ENCODE assay signal across 27 mouse cellular contexts in the genomic region with DNA sequence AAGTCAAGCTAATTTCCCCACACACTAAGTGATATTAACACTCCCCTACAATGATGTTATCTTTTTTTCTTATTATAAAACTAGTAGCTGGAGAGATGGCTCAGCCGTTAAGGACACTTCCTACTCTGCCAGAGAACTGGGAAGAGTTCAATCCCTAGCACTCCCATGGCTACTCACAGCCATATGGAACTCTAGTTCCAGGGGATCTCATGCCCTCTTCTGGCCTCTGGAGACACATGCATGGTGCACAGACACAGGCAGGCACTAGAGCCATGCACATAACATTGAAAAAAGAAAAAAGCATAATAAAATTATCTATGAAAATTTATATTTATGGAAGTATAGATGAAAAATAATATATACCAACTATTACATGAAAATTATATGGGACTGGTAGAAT. TPM values are rescaled to one million over a fixed set of nuclear protein-coding genes. Genes with fewer than 3 reads are reported as not detected.
DNase-seq lines count a peak whose midpoint lies in the region; ATAC-seq and TF ChIP-seq lines count a peak whose summit lies in the region.
"Had no signal": no experiment of that assay in that cellular context is flagged by ENCODE, and none has a peak within 500 bp of the region (broad histone marks: within the 10 kb centered on the region; RNA-seq: fewer than 3 reads in every experiment).

No protein-coding gene starts in this region.

- in situ Hi-C loops in CH12.LX (cut with MboI; ENCODE audit: low pct_ligation_motif_present, low pct_unique_long_range_greater_than_20kb, low sequenced_read_pairs) (no loop called here), Patski (cut with MboI; ENCODE audit: low pct_unique_long_range_greater_than_20kb) (loop anchor here (5.0 kb wide), 1 partner anchor 260 kb away; no protein-coding TSS in a partner anchor)

- intact Hi-C loops in heart, adult 2 months (cut with DNase I) = loop anchor here (5.0 kb wide), 2 partner anchors 210 to 260 kb away; partner anchors contain the start of gene Cachd1
- intact Hi-C loops in left cerebral cortex, postnatal 10 days (cut with DNase I) = no loop called here

- no peak for DNase-seq in heart, adult 2 months
- no peak for DNase-seq in liver, adult 2 months (ENCODE audit: extremely low read depth, low read depth, low spot score)
- DNase-seq in liver (no peak), CH12.LX (ENCODE audit: extremely low read depth) (no peak), Patski (ENCODE audit: low read depth, low spot score) (no peak)
- no peak for DNase-seq in left cerebral cortex, postnatal 10 days (ENCODE audit: extremely low spot score in 1 of 2, low spot score in 2 of 2)
- DNase-seq: adrenal gland, adult 2 months; B cell, adult 2 months; cerebellum, adult 9-11 months; kidney, postnatal 10 days; layer of hippocampus, adult 9-11 months; midbrain, embryonic 14.5 days; right cerebral cortex, adult 18-20 months had no signal

- dilution Hi-C loops in CH12.LX (cut with MboI; ENCODE audit: extremely low pct_ligation_motif_present, extremely low pct_unique_long_range_greater_than_20kb, low sequenced_read_pairs) = no loop called here

- H3K27ac ChIP-seq in heart, adult 2 months = no peak overlapping the region
- H3K27ac ChIP-seq in heart, embryonic 11.5 days (ENCODE audit: low read depth, low read length) = no peak overlapping the region
- no peak overlapping the region for H3K27ac ChIP-seq in liver, adult 2 months (replicated peaks; ENCODE audit: insufficient read depth, low read depth, low read length)
- H3K27ac ChIP-seq in CH12.LX (ENCODE audit: insufficient read depth, low read depth) = no peak overlapping the region
- H3K27ac ChIP-seq: forebrain, embryonic 12.5 days; macrophage; stomach, embryonic 15.5 days had no signal

- TF ChIP-seq CTCF in heart, adult 2 months (IDR thresholded peaks at IDR 0.05) = peak; percentile 48
- peak; percentile 15; the same call in 1 of the 2 replicates for TF ChIP-seq CTCF in liver, adult 2 months (IDR thresholded peaks at IDR 0.05; ENCODE audit: low read depth, low read length)
- TF ChIP-seq CTCF in CH12.LX (conservative IDR thresholded peaks at IDR 0.05 in 1 of 2, IDR thresholded peaks at IDR 0.05 in 1 of 2; ENCODE audit: low read depth in 2 of 2, low read length in 2 of 2) (peak in 1 of 2 experiments; percentile 16; a peak in 1 of 4 replicates), Patski (IDR thresholded peaks at IDR 0.05) (peak; percentile 46)

- TF ChIP-seq POLR2A in heart, adult 2 months (IDR thresholded peaks at IDR 0.05; ENCODE audit: insufficient read depth, low read depth, low read length) = no peak
- no peak for TF ChIP-seq POLR2A in liver, adult 2 months (IDR thresholded peaks at IDR 0.05; ENCODE audit: extremely low read depth, insufficient read depth, low read length)
- no peak for TF ChIP-seq POLR2A in CH12.LX (IDR thresholded peaks at IDR 0.05; ENCODE audit: low read depth, low read length)

- H3K27me3 ChIP-seq in heart, adult 2 months (ENCODE audit: control insufficient read depth, insufficient read depth, low read length) = no peaks in the 10 kb centered on the region
- no peaks in the 10 kb centered on the region for H3K27me3 ChIP-seq in heart, embryonic 11.5 days (ENCODE audit: control insufficient read depth, insufficient read depth, low read length)
- no peaks in the 10 kb centered on the region for H3K27me3 ChIP-seq in liver, adult 2 months (ENCODE audit: control insufficient read depth, insufficient read depth, low read length)
- peaks cover 3% of the 10 kb centered on the region for H3K27me3 ChIP-seq in CH12.LX (replicated peaks)
- H3K27me3 ChIP-seq in Patski = no peaks in the 10 kb centered on the region
- H3K27me3 ChIP-seq: forebrain, embryonic 12.5 days; stomach, embryonic 15.5 days had no signal

- no peaks in the 10 kb centered on the region for H3K9me3 ChIP-seq in heart, embryonic 11.5 days (replicated peaks; ENCODE audit: control insufficient read depth, low read length)
- H3K9me3 ChIP-seq in CH12.LX (replicated peaks; ENCODE audit: low read length) = no peaks in the 10 kb centered on the region
- H3K9me3 ChIP-seq: forebrain, embryonic 12.5 days; stomach, embryonic 15.5 days had no signal

- no peak for TF ChIP-seq EP300 in heart, adult 2 months (IDR thresholded peaks at IDR 0.05; ENCODE audit: insufficient read depth, low read depth, low read length)
- TF ChIP-seq EP300 in CH12.LX (IDR thresholded peaks at IDR 0.05; ENCODE audit: low read length) = no peak

- WGBS in heart, adult 2 months = 75% methylated on average over 1 of the region's 1 CpGs
- 74% methylated on average over 1 of the region's 1 CpGs for WGBS in heart, embryonic 11.5 days (ENCODE audit: insufficient replicate concordance)
- 71% methylated on average over 1 of the region's 1 CpGs for WGBS in liver, adult 2 months

- H3K4me3 ChIP-seq in heart, adult 2 months = no peak overlapping the region
- H3K4me3 ChIP-seq in heart, embryonic 11.5 days (ENCODE audit: low read depth, low read length) = no peak overlapping the region
- H3K4me3 ChIP-seq in liver, adult 2 months (ENCODE audit: insufficient read depth, low read depth, low read length) = no peak overlapping the region
- H3K4me3 ChIP-seq in CH12.LX (replicated peaks in 1 of 3; ENCODE audit: low read depth in 2 of 3, low read length in 2 of 3, poor library complexity in 1 of 3) = no peak overlapping the region
- H3K4me3 ChIP-seq: forebrain, embryonic 12.5 days; stomach, embryonic 15.5 days had no signal

- H3K79me2 ChIP-seq in heart, adult 2 months (replicated peaks; ENCODE audit: control insufficient read depth, insufficient read depth, low read length) = no peaks in the 10 kb centered on the region
- no peaks in the 10 kb centered on the region for H3K79me2 ChIP-seq in liver, adult 2 months (ENCODE audit: control insufficient read depth, insufficient read depth, low read length)
- H3K79me2 ChIP-seq in CH12.LX (replicated peaks; ENCODE audit: control insufficient read depth, extremely low read depth, insufficient read depth, poor library complexity, severe bottlenecking) = no peaks in the 10 kb centered on the region

- H3K4me2 ChIP-seq in heart, embryonic 11.5 days = no peak overlapping the region
- H3K4me2 ChIP-seq in CH12.LX (ENCODE audit: insufficient read depth, low read depth, poor library complexity, severe bottlenecking) = no peak overlapping the region
- H3K4me2 ChIP-seq: forebrain, embryonic 12.5 days; stomach, embryonic 15.5 days had no signal

- CTCF ChIA-PET in Patski (lab: Charles Lee) = no interaction called here

- TF ChIP-seq RAD21 in CH12.LX (IDR thresholded peaks at IDR 0.05; ENCODE audit: low read depth, low read length) = no peak; the same call in none of the 2 replicates

- no peaks in the 10 kb centered on the region for H3K36me3 ChIP-seq in heart, adult 2 months (ENCODE audit: control insufficient read depth, insufficient read depth, low read length)
- H3K36me3 ChIP-seq in heart, embryonic 11.5 days (ENCODE audit: control insufficient read depth, insufficient read depth, low read length) = peaks cover 13% of the 10 kb centered on the region
- no peaks in the 10 kb centered on the region for H3K36me3 ChIP-seq in liver, adult 2 months (ENCODE audit: control insufficient read depth, insufficient read depth, low read length)
- H3K36me3 ChIP-seq in CH12.LX (replicated peaks in 1 of 2; ENCODE audit: control insufficient read depth in 1 of 2, insufficient read depth in 1 of 2, low read length in 1 of 2) = no peaks in the 10 kb centered on the region

- no peak overlapping the region for H3K9ac ChIP-seq in heart, adult 2 months (ENCODE audit: low read depth, low read length)
- no peak overlapping the region for H3K9ac ChIP-seq in heart, embryonic 11.5 days (ENCODE audit: low read depth, low read length)
- no peak overlapping the region for H3K9ac ChIP-seq in liver, adult 2 months (ENCODE audit: low read depth, low read length)
- H3K9ac ChIP-seq in CH12.LX (ENCODE audit: insufficient read depth, low read depth) = no peak overlapping the region
- H3K9ac ChIP-seq: forebrain, embryonic 12.5 days; stomach, embryonic 15.5 days had no signal

- ATAC-seq in heart, embryonic 11.5 days (replicated peaks; ENCODE audit: insufficient number of reproducible peaks, low FRiP score, low TSS enrichment) = no peak
- ATAC-seq in Patski = no peak

- H3K4me1 ChIP-seq in heart, adult 2 months (ENCODE audit: control insufficient read depth, insufficient read depth, low read length) = no peaks in the 10 kb centered on the region
- no peaks in the 10 kb centered on the region for H3K4me1 ChIP-seq in heart, embryonic 11.5 days (ENCODE audit: control insufficient read depth, insufficient read depth, low read length)
- H3K4me1 ChIP-seq in liver, adult 2 months (ENCODE audit: control insufficient read depth, insufficient read depth, low read length) = no peaks in the 10 kb centered on the region
- H3K4me1 ChIP-seq in CH12.LX (ENCODE audit: control insufficient read depth in 1 of 2, insufficient read depth in 2 of 2) = no peaks in the 10 kb centered on the region
- H3K4me1 ChIP-seq: stomach, embryonic 15.5 days had no signal

- POLR2A ChIA-PET in Patski (lab: Charles Lee) = no interaction called here

TF ChIP-seq in CH12.LX, 34 proteins besides CTCF, POLR2A, EP300 and RAD21:
- TF ChIP-seq SMC3 (IDR thresholded peaks at IDR 0.05; ENCODE audit: low read depth, low read length) (peak; percentile 10; the same call in 1 of the 2 replicates), ETS1 (conservative IDR thresholded peaks at IDR 0.05; ENCODE audit: low read depth, low read length) (no peak)

RNA-seq across cellular contexts. Expression of gene Gm10577, which starts 33.3 kb away (rescaled TPM):
- not detected for total RNA-seq in heart, adult 2 months (2021)
- not detected in 2 replicates for polyA plus RNA-seq in heart, adult 2 months (2012; rRNA removed)
- not detected in 2 replicates for polyA plus RNA-seq in heart, embryonic 11.5 days (2014; fragmentation: Nextera tagmentation; extraction: Ambion mirVana)
- total RNA-seq in liver, adult 2 months (2014; rRNA removed) = not detected in 2 replicates
- not detected in 2 replicates for polyA plus RNA-seq in liver, adult 2 months (2012; rRNA removed)
- total RNA-seq in CH12.LX (2012; rRNA removed) = not detected in 2 replicates
- total RNA-seq in CH12.LX (2014; rRNA removed) = not detected in 2 replicates
- polyA plus RNA-seq in CH12.LX (2012; ENCODE audit: insufficient read length, low read depth) = not detected in 2 replicates
- not detected for polyA plus RNA-seq in Patski (2021)
- total RNA-seq in left cerebral cortex, postnatal 10 days (2021) = not detected
- total RNA-seq: adrenal gland, adult 2 months; ES-E14; left cerebral cortex, postnatal 14 days; neutrophil, adult 5-6 weeks had no signal
- polyA plus RNA-seq: adrenal gland, adult 2 months; forebrain, embryonic 12.5 days; gonadal fat pad, adult 2 months; heart, embryonic 14.5 days; hindbrain, embryonic 11.5 days; intestine, embryonic 14.5 days; limb, embryonic 14.5 days; macrophage; midbrain, embryonic 14.5 days; spleen, adult 2 months; stomach, embryonic 15.5 days; thymus, postnatal 0 days had no signal
